Mouse (Mus musculus) heart, adult 9 months (tissue): ENCODE results near the gene Dst.

Source experiments
- DNase-seq, 2 experiments: peaks; one replicate each; pipeline ENCODE4 v3.0.0; 2022; ENCODE audit warnings: low spot score in 2 of 2

Gene Dst

DNA sequence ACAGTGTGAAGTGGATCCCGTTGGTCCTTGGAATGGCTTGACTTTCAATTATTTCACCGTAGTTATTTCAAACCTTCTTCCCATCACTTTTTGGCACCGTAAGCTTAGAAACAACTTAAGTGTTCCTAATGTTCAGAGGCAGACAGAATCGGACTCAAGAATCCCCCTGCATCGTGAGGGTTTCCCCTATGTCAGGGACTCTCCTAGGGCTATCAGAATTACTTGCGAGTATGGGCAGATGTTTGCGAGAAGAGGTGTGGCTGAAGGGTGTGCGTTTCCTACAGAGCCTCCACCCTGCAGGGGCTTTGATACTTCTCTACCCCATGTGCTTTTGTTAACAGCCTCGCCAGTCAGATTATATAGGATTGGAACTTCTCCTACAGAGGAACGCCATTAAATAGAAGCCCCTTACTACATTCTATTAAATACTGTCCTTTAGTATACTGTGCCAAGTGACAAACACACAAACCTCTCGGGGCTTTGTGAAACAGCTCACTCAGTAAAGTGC, 312.1 kb downstream of the Dst start:
- DNase-seq = no peak

DNA sequence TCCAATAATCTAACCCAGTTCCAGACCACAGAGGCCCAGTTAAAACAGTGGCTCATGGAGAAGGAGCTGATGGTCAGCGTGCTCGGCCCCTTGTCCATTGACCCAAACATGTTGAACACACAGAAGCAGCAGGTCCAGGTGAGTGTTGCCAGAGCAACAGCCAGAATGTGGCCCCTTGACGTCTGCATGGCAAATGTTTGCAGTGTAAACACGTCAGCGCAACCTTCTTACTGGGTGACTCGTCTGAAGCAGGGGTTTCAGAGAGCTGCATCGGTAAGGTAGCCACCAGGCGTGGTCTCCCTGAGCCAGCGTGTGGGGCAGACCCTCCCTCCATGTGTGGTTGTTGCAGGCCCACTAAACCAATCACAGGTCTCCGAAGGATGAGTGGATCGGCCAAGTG, 315.8 kb downstream of the Dst start:
- no peak for DNase-seq

DNA sequence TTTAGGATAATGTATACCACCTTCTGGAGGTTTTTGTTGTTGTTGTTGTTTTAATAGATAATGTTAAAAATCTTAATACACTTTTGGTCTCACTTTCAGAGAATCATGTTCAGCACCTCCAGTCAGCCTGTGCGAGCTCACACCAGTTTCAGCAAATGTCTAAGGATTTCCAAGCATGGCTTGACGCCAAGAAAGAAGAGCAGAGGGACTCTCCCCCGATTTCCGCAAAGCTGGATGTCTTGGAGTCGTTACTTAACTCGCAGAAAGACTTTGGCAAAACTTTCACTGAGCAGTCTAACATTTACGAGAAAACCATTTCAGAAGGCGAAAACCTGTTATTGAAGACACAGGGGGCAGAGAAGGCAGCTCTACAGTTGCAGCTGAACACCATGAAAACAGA, 319.7 kb downstream of the Dst start:
- peak in 1 of 2 experiments; percentile 30 for DNase-seq

DNA sequence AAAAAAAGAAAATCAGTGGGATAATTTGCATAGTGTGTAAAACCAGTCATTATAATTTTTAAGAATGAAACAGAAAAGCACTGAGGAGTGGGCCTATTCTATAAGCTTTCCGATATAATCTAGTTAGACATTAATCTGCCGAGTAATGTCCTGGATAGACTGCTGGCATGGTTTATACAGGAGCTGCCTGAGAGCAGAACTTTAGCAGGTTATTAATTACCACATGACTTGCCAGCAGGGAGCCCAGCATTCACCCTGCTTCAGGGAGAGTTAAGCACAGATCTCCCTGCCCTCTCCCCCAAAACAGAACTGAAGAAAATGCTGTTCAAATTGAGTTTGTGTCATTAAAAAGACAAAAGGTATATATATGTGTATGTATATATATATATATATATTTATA, 323.0 kb downstream of the Dst start:
- no peak for DNase-seq

DNA sequence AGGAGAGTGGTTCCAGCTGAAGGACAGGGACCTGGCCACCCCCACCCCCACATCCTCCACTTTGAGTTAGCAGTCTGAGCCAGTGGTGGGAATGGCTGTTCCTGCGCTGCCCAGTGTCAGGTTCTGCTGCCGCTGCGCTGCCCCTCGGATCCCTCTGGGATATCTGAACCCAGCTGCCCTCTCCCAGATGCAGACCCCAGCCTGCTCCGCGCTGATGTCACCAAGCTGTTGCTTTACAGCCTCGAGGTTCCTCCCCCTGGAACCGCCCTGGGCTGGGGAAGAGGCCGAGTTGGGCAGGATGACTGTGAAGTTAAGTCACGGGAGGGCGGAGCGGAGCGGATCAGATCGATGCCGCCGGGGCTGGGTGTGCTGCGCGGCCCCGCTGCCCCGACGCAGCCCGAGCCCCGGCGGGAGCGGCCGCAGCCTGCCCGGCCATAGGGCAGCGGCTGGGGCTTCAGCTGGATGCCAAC, 328.3 kb downstream of the Dst start:
- peak; percentile 78 to 80 for DNase-seq

DNA sequence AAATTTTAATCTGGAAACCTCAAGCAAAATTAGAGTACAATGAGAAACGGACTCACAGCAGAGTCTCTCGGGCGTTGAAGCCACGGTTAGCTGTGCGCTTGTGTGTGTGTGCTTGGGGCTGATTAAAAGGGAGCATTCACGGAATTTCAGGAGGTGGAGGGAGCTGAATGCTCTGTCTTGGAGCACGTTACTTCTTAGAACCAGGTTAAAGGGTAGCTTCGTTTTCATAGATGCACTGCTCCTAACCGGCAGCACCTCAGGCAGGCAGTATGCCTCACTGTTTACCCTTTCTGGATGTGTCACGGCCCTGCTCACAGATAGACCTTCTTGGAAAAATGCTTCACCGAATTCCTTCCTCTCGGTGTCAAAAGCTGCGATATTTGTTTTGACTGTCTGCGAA, 329.2 kb downstream of the Dst start:
- no peak for DNase-seq

DNA sequence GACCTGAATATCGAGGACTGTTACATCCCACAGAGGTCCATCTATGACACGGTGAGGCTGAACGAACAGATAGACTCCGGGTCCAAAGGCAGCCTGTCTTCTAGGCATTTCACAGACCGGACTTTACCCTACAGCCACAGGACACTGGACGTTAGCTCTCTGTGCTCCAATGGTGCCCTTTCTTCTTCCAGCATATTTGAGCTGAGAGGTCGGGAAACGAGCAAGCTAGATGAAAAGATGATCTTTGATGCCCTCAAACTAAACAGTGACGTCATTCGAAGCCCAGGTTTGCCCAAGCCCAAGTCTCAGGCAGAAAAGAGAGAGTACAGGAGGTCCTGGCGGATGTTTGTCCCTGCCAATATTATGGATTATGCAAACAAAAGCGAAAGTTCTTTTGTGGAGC, 329.7 kb downstream of the Dst start:
- DNase-seq = peak; percentile 44 to 59

DNA sequence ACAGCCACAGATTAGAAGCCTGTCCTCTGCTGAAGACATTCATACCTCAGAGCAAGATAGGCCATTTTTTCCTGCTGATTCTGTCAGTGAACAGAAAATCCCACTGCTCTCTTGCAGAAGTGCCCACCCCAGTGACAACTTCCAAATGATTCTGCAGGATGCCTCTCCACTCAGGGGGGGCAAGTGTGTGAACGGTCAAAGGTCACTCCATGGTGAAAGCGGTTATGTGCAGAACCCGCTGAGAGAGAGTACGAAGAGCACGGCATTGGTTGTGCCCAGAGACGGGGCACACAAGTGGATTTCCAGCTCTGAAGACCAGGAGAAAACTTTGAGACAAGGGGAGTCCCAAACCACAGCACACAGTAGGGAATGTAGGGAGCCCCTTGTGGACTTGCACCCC, 330.2 kb downstream of the Dst start:
- DNase-seq = no peak

DNA sequence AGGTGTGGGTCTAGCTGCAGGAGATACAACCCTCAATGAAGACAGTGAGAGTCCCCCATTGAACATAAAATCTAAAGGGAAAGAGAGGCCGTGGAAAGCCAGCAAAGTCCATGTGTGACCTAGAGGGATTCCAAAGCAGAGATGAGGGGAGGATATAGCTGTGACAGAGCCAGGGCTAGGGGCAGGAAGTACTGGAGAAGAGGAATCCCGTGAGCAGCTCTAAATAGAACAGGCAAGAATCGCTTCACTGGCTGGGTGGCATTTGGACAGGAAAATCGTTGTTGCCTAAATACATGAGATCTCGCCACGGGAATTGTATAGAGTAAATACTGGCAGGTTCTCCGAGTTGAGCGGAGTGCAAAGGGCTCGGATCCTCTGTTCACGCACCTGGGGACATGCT, 336.7 kb downstream of the Dst start:
- no peak for DNase-seq

DNA sequence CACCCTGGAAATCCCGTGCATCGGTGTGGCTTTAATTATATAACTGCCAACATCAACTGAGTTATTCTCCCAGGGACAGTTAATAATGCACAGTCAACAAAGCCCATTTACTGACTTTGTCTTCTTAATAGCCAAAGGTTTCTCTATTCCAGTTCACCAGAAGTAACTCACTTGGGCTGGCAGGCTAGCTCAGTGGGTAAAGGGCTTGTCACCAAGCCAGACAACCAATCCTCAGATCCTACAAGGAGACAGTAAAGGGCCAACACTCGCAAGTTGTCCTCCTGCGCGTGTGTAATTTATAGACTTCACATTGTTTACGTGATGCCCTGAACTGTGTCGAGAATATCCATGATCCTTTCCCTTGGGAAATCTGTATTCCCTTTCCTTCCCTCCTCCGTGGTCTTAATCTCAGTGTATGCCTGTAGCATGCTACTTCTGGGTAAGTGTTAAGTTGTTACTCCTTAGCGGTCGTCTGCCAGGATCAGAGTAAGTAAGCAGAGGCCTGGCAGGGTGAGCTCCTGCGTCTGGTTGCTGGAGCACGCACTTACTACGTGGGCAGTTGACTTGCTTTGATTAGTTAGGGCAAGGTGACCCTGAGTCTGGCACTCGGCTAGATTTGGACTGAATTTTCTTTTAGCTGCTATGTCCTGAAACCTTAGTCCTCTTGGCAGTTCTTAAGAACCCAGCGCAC, 338.1 kb downstream of the Dst start:
- no peak for DNase-seq

DNA sequence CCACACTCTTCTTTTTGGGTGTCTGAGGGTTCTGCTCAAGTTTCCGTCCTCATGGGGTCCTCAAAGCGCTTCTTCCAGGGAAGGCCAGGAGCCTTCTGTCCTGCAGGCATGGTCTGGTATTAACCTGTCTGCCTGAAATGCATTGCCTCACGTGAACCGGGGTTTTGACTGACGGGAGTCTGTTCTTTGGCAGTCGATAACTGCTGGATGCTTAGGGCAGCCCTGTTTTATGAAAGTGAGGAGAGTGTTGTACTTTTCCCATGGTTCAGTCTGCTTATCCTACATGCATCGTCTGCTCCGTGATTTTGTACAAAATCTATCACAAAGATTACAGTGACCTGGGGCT, 338.6 kb downstream of the Dst start:
- no peak for DNase-seq

DNA sequence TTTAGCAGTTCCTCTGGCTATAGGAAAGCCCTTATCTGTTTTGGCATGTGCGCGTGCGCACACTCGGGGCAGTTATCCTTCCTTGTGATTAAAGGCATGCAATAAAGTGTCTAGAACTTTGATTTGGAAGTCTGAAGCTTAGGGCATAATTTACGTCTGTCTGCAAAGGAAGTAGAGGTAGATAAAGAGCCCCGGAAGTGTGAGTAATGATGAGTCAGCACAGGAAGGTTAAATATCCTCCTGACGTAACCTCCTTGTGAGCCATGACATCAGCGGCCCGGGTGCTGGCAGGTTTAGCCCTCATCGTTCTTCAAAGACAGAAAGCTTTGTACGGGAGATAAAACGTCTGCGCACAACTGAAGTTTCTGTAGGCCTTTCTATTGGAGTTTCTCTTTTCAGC, 343.1 kb downstream of the Dst start:
- no peak for DNase-seq

DNA sequence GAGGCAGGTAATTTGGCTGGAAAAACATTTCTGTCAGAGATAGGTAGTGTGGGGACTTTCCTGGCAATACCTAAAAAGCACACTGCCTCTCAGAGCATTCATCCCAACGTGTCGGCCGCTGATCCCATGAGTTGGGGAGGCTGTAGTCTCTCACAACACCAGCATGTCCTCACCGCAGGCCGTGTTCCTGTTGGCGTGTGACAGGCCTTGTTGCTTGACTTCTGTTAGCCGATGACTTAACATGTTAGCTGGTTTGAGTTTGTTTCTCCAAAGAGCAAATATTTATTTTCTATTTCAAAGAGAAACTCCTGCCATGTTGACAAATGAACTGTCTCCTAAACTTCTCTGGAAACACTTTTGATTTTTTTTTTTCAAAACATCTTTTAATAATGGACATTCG, 344.2 kb downstream of the Dst start:
- DNase-seq = no peak

DNA sequence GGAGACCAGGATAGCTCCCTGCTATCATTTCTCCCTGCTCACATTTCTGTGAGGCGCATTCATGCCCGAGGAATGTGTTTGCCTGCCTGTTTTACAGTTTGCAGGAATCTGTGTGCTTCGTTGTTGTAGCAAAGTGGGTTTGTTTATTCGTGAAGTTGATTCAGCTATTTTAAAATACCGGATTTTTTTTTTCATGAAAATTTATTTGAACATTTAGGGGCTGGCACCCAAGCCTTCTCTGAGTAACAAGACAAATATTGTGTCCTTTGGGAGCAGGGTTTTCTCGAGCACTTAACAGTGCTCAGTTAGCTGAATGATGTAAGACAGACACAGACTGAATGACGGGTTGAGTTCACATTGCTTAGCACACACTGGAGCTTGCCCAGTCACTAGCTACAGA, 345.9 kb downstream of the Dst start:
- DNase-seq = no peak

DNA sequence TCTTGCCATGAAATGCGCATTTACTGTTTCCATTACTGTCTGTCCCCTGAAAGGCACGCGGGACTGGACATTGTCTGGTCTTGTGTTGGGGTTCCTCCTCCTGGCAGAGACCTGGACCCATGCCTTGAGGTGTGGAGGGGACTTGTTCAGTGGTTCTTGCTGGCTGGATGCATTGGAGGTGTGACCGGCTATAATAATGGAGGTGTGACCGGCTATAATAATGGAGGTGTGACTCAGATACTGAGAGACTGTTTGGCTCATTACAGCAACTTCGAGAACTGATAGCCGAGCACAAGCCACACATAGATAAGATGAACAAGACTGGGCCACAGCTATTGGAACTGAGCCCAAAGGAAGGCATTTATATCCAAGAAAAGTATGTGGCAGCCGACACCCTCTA, 351.9 kb downstream of the Dst start:
- DNase-seq = no peak

DNA sequence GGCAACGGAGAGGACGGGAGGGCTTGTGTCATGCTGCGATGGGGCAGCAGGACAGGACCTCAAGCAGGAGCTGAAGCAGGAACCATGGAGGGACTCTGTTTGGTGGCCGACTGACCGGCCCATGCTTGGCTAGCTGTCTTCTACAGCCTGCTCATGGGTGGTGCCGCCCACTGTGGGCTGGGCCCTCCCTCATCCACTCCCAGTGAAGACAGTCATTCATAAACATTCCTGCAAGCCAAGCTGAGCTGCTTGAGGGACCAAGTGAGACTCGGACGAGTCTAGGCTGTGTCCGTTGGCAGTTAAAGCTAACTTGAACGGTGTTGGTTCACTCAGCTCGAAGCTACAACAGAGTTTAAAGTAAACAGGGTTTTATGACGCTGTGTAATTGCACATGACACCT, 353.0 kb downstream of the Dst start:
- DNase-seq = no peak

DNA sequence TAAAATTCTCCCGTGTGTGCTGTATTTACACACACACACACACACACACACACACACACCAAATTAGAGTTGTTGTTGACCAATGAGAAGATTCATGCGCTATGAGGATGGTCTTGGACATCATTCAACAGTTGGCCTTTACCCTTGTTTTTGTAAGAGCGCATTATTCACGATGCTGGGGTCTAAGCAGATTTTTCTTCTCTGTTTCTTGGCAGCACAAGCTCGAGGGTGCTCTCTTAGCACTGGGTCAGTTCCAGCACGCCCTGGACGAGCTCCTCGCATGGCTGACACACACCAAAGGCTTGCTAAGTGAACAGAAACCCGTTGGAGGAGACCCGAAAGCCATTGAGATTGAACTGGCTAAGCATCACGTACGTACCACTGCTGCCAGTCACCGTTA, 360.5 kb downstream of the Dst start:
- peak; percentile 66 to 71 for DNase-seq

DNA sequence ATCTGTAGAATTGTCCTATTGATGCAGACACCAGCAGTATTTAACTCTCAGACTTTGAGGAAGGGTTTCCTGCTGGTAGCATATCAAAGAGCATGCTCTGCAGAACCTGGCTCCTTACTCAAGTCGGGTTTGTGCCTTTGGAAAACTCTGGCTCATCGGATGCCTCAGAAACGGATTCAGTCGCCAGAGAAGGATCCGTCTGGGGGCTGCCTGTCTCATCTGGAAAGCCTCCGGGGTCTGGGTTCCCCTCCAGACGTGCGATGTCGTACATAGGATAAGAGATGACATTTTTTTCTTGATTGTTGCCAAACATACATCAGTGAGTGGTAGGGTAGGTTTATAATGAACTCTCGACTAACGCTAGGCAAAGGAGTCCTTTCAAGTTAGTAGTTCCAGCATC, 361.6 kb downstream of the Dst start:
- DNase-seq = no peak

DNA sequence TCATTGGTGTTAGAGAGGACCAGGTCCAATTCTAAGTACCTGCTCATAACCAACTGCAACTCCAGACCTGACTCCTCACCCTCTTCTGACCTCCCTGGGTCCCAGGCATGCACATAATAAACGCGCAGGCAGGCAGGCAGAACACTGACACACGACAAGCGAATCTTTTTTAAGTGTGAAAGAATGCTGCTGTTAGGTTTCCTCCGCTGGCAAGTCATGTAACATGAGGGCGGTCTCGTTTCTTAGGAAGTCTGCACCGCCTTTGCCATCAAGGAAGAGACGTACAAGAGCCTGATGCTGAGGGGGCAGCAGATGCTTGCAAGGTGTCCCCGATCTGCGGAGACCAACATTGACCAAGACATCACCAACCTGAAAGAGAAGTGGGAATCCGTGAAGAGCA, 365.9 kb downstream of the Dst start:
- no peak for DNase-seq

DNA sequence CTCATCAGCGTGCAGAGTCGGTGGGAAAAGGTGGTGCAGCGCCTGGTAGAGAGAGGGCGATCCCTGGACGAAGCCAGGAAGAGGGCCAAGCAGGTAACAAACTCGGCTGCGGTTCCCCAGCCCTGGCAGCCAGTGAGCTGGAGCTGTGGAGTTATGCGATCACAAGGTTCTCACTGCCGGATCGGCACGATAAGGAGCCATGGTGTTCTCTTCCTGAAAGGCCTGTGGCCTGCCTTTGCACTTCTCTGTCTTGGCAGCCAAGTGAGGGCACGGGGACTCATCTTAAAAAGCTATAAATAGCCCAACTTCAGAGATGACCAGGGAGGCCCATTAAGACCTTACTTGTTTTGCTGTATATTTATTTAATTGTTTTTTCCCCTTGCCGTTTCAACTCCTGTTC, 367.8 kb downstream of the Dst start:
- peak; percentile 43 to 46 for DNase-seq

DNA sequence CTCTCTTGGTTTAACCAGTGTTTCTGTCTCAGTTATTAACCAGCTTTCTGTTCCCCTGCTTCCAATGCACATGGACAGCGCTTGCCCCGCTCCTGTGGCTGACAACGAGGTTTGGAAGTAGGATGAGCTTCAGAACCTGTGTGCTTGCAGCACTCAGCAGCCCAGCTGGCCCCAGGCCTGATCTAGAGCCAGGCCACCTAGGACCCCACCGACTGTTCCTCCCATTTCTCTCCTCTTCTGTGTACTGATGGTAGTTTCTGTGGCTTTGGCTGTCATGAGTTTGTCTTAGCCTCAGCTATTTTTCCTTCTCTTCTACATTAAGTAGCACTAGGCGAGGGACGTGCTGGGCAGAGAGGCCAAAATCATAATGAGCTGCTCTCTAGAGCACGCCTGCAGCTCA, 368.7 kb downstream of the Dst start:
- no peak for DNase-seq

DNA sequence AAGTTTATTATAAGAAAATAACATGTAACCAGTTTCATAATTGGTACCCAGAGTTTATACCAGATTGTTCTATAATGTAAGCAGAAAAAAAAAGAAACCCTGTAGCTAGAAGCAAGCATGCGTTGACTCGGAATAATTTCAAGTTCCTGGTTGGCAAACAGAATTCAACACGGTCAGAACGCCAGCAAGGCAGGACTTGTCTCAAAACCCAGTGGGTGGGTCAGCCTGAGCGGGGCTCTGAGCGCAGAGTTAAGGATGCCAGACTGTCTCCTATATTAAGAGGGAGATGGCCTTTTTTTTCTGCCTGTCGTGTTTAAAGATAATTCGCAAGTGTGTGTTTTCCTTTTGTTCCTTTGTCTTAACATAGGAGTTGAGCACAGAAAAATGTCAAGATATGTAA, 369.2 kb downstream of the Dst start:
- no peak for DNase-seq

DNA sequence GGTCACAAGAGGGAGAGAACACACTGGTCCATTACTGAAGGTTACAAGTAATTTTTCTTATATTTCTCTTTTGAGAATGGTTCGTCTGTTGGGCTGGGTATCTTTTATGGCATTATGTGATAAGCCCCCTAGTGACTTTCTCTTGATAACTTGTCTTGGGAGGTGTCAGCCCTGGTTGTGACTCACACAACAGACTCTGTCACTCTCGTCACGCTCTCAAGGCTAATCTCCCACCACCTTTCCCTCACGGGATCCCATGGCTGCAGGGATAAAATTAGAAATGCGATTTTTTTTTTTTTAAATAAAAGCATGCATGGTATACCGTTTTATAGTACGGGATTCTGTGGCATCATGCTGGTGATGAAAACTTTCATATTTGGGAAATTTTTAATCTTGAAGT, 375.5 kb downstream of the Dst start:
- DNase-seq = no peak

DNA sequence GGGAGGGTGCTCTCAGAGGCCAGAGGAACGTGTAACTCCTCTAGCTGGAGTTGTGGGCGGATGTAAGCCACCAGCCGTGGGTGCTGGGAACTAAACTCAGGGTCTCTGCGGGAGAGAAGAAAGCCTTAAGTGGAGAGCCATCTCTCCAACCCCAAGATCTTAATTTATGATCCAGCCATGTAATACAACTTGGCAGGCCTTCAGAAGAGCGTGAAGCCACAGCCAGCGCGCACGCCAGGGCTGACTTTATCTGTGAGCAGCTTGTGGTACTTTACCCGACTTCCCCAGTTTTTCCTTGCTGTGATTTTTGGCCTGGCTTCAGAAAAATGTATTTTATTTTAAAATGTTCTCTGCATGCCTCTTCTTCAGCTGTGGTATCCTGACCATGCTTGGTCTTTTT, 377.0 kb downstream of the Dst start:
- no peak for DNase-seq
